Mouse (Mus musculus) thymus, adult 2 months (tissue): Measurements from ENCODE around the gene Eif3l.

Experiments
- CTCF ChIP-seq: fragments of 200-500 bp; IDR thresholded peaks from 2 replicates; pipeline ENCODE4 v1.5.1; 2012; ENCODE audit warnings: mild to moderate bottlenecking, control low read depth, low read length, moderate library complexity, borderline replicate concordance; ENCODE audit not compliant: control insufficient read depth, poor library complexity, insufficient read depth; ENCODE audit errors: extremely low read depth
- POLR2A ChIP-seq: fragments of 200-500 bp; IDR thresholded peaks from 2 replicates; pipeline ENCODE4 v1.6.1; 2012; ENCODE audit warnings: mild to moderate bottlenecking, low read length, control low read depth, moderate library complexity; ENCODE audit not compliant: control insufficient read depth, poor library complexity, insufficient read depth; ENCODE audit errors: extremely low read depth

GRCm38 (mm10) chr15:79025687-79026308, 49.2 kb upstream of the Eif3l start:
- TF ChIP-seq CTCF = no peak
- TF ChIP-seq POLR2A = no peak
